Mouse (Mus musculus): ENCODE results near the gene Akna. TPM values are rescaled to one million over a fixed set of nuclear protein-coding genes. Genes with fewer than 3 reads are reported as not detected.

Gene Akna
- total RNA-seq, 2 experiments from 2014 or later: 2.8 to 3.0 TPM

DNA sequence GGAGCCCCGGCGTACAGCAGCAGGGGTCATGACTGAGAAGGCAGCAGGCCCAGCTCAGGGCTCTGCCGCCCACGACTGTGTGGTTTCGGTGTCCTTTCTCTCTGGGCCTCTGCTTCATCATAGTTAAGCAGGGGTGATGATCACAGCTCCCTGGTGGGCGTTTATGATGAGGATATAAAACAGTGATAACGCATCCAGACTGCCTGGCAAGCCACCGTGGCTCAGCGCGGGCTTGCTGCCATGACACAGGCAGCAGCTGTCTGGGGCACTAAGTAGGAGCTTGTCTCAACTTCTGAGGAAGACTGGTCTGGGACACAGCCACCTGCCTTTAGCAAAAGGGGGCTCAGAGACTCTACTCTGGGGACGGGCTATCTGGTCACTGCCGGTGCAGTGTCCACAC, 19.7 kb downstream of the Akna start:
- no peak for DNase-seq

DNA sequence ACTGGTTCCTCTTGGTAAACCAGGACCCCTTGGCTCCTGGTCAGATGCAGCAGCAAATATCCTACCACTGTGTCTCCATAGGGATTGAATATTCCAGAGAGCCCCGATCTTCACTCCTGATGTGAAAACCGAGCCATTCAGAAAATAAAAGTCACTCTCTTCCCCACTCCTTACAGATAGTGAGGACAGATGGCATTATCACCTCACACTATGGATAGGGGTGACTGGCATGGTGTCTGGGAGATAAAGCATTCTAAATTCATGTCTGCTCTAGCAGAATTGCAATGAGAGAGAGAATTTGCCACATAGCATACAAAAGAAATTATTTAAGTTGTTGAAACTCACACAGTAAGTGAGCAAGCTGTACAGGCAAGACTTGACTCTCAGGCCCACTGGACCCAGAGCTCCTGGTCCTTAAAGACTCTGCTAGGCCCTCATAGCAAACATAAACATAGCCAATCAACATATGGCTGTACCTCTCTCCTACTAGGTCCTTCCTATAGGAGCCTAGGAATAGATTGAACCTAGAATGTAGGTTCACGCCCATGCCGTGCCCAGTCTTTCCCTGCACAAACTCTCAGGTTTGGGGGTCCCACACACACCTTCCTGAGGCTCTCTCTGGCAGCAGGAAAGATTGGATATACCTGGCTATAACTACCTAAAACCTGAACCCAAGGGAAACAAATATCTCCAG, 20.3 kb downstream of the Akna start:
- no peak for DNase-seq

GRCm38 (mm10) chr4:63377483-63377882, 25.7 kb downstream of the Akna start:
- DNase-seq: no peak

GRCm38 (mm10) chr4:63375367-63375766, 27.8 kb downstream of the Akna start:
- DNase-seq: no peak

GRCm38 (mm10) chr4:63374331-63374730, 28.8 kb downstream of the Akna start:
- DNase-seq: no peak

DNA sequence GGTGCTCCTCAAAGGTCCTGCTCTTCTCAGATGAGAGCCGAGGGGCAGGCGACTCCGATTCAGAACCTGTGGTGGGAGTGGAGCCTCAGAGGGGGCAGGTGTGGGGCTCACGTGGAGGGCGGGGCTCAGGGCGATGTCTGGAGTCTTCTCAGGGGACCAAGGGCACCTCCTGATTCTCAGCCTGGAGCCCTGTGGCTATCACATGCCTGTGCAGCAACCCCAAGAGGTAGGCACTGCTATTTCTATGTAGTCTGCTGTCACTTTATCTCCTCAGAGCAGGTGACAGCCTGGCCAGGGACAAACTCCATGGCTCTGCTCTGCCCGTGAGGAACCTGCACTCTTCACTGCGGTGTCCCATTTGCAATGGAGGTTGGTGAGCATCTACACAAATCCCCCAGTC, 29.8 kb downstream of the Akna start:
- DNase-seq: no peak

DNA sequence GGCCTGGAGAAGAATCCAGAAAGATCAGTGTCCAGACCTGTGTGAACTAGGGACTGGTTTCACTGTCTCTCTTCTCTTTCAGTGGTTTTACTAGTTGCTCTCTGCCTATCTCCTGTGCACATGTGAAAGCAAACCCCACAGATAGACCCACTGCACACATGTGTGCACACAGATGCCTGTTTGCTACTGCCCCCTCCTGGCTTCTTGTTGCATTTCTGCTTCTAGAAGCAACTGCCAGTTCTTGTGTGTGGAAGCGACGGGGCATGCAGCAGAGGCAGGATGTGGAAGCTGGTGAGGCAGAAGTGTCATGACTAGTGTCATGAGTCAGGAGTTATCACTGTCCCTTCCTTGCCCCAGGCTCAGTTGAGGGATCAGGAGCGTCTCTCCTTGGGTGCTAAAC, 31.3 kb downstream of the Akna start:
- no peak for DNase-seq

DNA sequence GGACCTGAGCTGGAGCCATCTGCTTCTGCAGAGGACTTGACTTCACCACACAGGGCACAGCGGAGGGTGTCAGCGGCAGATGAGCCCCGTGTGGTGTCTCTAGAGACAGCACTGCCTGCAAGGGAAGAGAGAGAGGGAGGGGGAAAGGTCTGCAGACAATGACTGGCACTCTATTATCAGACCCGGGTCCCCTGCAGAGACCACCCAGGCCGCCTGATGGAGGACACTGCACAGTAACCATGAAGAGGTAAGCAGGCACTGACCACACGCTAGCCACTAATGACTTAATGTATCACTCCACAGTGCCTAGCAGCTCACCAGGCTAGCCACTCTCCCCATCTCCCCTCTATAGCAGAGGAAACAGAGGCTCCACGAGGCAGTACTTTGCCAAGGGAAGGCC, 32.3 kb downstream of the Akna start:
- no peak for DNase-seq

DNA sequence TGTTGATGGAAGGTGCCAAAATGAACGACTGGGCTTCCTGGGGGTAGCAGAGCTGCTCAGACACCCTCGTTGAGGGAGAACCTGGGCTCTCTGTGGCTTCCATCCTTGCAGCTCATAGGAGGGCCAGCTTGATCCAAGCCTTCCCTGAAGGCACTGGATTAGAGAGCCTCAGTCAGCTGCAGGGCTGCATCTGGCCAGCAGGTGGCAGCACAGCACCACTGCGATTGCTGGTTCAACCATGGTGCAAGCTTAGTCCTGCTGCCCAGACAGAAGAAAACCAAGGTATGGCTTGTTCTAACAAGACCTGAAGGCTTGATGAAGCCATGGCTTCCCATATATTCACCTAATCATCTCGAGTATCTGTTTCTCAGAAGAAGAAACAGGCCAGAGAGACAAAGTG, 34.6 kb downstream of the Akna start:
- peak; percentile 85 to 86 for DNase-seq

DNA sequence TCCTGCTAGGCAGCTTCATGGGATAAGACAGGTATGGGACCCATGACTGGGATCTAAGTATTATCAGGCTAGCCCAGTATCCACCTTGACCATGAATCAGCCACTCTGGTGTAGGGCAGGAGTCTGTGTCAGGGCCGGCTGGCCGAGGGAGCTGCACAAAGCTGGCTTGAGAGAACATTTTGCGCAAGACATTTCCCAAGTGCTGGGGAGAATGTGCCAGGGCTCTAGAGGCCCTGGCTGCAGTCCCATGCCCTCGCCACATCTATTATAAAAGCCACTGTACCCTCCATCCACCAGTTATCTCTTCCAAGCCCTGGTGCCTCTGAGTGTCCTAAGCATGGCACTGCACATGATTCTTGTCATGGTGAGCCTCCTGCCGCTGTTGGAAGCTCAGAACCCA, 41.0 kb downstream of the Akna start, which contains the start of gene Orm2:
Gene Orm2, plus strand, starts transcription at position 300 of the 400 bp plus-strand sequence.
- no peak for DNase-seq

- no peak for DNase-seq
Observed at GRCm38 (mm10) chr4:63359861-63360260, 43.3 kb downstream of the Akna start.

DNA sequence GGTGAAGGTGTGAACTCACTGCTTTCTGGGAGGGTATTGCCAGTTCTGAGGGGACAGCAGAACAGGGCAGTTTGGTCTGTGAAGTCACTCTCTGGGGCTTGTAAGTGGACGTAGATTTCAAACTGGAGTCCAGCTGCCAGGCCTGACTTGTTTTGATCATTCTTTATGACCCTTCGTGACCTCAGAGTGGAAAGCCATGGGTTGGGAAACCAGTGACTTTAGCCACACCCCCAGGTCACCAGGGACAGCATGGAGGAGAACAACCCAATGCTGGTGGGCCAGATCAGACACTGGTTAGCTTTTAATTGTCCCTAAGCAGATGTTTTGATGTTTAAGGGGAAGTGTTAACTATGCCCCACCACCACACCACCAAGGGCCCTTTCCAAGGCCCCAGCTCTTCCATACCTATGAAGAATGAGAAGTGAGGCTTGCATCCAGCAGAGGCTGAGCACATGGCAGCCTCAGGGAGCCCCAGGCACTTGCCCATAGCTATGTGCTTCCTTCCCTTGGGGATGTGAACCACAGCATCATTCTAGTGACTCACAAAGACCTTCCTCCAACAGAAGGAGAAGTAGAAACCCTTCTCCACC, 46.1 kb downstream of the Akna start:
- DNase-seq: no peak

DNA sequence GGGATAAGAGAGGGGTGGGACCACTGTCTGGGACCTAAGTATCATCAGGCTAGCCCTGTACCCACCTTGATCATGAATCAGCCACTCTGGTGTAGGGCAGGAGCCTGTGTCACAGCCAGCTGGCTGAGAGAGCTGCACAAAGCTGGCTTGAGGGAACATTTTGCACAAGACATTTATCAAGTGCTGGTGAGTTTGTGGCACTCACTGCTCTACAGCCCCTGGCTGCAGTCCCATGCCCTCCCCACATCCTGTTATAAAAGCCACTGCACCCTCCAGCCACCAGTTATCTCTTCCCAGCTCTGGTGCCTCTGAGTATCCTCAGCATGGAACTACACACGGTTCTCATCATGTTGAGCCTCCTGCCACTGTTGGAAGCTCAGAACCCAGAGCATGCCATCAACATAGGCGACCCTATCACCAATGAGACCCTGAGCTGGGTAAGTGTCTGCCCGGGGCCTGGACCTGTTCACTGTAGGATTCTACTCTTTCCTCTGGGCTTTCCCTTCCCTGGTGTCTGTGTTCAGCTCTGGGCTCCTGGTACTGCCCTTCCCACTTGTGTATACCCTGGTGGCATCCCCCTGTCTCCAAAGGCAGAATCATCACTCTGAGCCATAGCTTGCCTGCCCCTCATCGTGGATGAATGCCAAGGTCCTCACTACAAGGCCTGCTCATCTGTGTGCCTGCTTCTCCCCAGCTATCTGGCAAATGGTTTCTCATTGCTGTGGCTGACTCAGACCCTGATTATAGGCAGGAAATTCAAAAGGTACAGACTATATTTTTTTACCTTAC, 47.1 kb downstream of the Akna start, which contains the start of gene Orm3:
Gene Orm3, plus strand, starts transcription at position 286 of the 789 bp plus-strand sequence.
- no peak for DNase-seq

- DNase-seq: no peak
Observed at GRCm38 (mm10) chr4:63348524-63348923, 54.6 kb downstream of the Akna start.

DNA sequence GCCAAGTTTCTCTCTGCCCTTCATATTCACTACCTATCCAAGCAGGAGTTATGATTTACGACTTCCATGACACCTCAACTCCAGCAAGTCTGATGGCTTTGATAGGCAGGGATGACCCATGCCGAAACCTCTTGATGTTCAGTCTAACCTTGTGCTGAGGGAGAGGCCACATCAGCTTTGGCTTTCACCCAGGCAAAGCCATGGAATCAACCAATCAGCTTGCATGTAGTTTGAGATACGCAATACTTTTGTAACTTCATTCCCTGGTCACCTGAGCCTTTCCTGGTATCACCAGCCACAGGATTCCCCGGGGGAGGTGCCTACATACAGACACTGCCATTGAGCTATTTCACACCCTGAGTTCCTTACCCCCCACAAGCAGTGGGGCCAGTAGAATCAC, 56.5 kb downstream of the Akna start:
- no peak for DNase-seq

- DNase-seq: no peak
Observed at GRCm38 (mm10) chr4:63345261-63345660, 57.9 kb downstream of the Akna start.

DNA sequence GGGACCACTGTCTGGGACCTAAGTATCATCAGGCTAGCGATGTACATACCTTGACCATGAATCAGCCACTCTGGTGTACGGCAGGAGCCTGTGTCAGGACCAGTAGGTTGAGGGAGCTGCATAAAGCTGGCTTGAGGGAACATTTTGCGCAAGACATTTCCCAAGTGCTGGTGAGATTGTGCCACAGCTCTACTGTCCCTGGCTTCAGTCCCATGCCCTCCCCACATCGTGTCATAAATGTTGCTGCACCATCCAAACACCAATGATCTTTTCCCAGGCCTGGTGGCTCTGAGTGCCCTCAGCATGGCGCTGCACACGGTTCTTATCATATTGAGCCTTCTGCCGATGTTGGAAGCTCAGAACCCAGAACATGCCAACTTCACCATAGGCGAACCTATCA, 58.9 kb downstream of the Akna start, which contains the start of gene Orm1:
Gene Orm1, plus strand, starts transcription at position 266 of the 400 bp plus-strand sequence.
- DNase-seq: no peak

- no peak for DNase-seq
Observed at GRCm38 (mm10) chr4:63343608-63344007, 59.5 kb downstream of the Akna start.

GRCm38 (mm10) chr4:63342491-63342890, 60.7 kb downstream of the Akna start:
- no peak for DNase-seq

DNA sequence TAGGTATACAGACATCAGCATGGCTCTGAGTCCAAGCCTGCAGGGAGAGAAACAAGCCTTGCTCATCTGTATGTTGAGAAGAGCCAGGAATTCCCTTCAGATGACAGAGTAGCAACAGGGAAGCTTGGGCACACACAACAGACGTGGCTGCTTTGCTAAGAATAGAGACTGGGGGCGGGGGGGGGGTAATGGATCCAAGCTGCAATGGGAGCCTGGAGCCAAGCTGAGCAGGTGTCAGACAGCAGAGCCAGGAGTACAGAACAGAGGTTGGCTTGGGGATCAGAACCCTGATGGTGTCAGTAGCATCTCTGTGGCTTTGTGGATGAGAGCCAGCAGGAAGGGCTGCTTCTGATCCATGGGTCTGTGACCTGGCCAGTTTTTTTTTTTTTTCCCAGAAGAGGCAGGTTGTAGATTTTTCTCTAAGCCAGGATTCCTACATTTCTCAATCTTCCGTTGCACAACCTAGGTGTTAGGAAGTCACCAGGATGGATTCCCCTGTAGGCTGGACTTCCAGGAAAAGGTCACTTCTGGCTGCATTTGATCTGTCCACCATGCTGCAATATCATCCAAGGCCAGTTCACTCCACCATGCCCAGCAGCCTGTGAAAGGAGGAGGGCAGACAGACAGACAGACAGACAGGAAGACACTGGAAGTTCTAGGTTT, 64.6 kb downstream of the Akna start:
- DNase-seq: no peak

GRCm38 (mm10) chr4:63333403-63333802, 69.8 kb downstream of the Akna start:
- no peak for DNase-seq

- DNase-seq: no peak
Observed at GRCm38 (mm10) chr4:63323275-63323815, 79.8 kb downstream of the Akna start.

DNA sequence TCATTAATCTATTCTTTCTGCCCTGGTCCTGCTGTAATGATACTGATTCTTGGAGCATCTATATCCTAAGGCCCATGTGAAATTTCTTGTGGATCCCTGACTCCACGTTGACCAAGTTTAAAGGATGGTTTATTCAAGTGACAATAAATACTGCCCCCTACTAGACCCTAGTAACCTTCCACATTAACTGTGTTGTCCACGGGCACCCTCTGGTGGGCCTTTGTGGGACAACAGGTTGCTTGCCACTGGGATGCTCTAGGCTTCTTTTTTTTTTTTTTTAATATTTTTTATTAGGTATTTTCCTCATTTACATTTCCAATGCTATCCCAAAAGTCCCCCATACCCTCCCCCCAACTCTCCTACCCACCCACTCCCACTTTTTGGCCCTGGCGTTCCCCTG, 83.6 kb downstream of the Akna start:
- peak; percentile 43 to 53 for DNase-seq
